Mouse (Mus musculus) midbrain, postnatal 0 days (tissue): ENCODE measurements at regions not wholly inside any gene's neighbourhood (a gene's known extent, or its start where the extent isn't known, plus 50 kb on each side); places are given as distances from the start of the nearest gene placed in this dataset.
A peak's percentile ranks its signal among the peaks of the same experiment; 100 is the strongest.

Experiments
- ATAC-seq: fragments of 200-750 bp; cut with Nextera tagmentation; 2 replicates; pipeline ENCODE4 v1.8.0; 2017; ENCODE audit warnings: moderate number of reproducible peaks, mild to moderate bottlenecking, moderate TSS enrichment, moderate library complexity; ENCODE audit not compliant: low FRiP score
- DNase-seq: peaks from one replicate; pipeline ENCODE4 v3.0.0-alpha.2; 2015; ENCODE audit warnings: low spot score
- H3K27ac ChIP-seq: fragments of 300-500 bp; sonication (generic); 2 replicates; pipeline ENCODE4 v1.5.1; 2014; ENCODE audit warnings: low read depth, mild to moderate bottlenecking, low read length, mixed read lengths
- H3K27me3 ChIP-seq: fragments of 300-500 bp; sonication (generic); 2 replicates; pipeline ENCODE4 v1.6.1; 2014; ENCODE audit warnings: low read length, control low read depth, mixed read lengths; ENCODE audit not compliant: insufficient read depth
- H3K36me3 ChIP-seq: fragments of 300-500 bp; sonication (generic); 2 replicates; pipeline ENCODE4 v1.6.1; 2014; ENCODE audit warnings: low read length, control low read depth, mixed read lengths; ENCODE audit not compliant: insufficient read depth
- H3K4me1 ChIP-seq: fragments of 300-500 bp; sonication (generic); 2 replicates; pipeline ENCODE4 v1.6.1; 2014; ENCODE audit warnings: mild to moderate bottlenecking, control low read depth, antibody characterized with exemption, low read length, mixed read lengths; ENCODE audit not compliant: insufficient read depth
- H3K4me2 ChIP-seq: fragments of 300-500 bp; sonication (generic); 2 replicates; pipeline ENCODE4 v1.6.1; 2014; ENCODE audit warnings: low read depth, mild to moderate bottlenecking, low read length, mixed read lengths; ENCODE audit not compliant: poor library complexity, severe bottlenecking
- H3K4me3 ChIP-seq: fragments of 300-500 bp; sonication (generic); 2 replicates; pipeline ENCODE4 v1.5.1; 2014; ENCODE audit warnings: low read depth, mild to moderate bottlenecking, low read length, moderate library complexity
- H3K9ac ChIP-seq: fragments of 300-500 bp; sonication (generic); replicated peaks from 2 replicates; pipeline ENCODE4 v1.6.1; 2014; ENCODE audit warnings: mild to moderate bottlenecking, low read length, moderate library complexity, mixed read lengths; ENCODE audit not compliant: poor library complexity, severe bottlenecking
- H3K9me3 ChIP-seq: fragments of 300-500 bp; sonication (generic); 2 replicates; pipeline ENCODE4 v1.6.1; 2016; ENCODE audit warnings: low read length, control low read depth
- CTCF ChIP-seq: IDR thresholded peaks from 2 replicates; pipeline ENCODE4 v1.5.1; 2016; ENCODE audit warnings: antibody characterized with exemption, mild to moderate bottlenecking
- WGBS: fragments of 180-500 bp; shearing (Covaris S2); extraction: QIAGEN DNeasy Blood & Tissue Kit; methylation state at CpG from one replicate; pipeline ENCODE4 v1.1.7; 2014; 5-methylcytosine and 5-hydroxymethylcytosine counted together

DNA sequence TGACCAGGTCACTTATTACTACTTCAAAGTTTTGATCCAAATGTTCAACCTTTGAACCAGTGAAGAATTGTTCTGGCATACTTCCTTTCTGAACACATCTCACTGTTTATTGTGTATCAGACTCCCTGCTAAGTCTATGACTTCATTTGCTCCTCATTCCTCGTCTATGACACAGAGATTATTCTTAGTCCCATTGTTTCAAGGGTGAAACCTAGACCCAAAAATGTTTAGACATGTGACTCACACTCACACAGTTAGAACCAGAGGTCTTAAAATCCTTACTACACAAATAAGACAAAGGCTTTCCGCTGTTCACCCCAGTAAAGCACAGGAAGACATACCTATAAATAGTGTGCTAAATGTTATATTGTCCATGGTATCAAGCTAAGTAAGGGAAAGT lies 829.0 kb upstream of the Car8 start:
- H3K4me1 ChIP-seq = no peaks in the 10 kb centered on the region
- no peak for TF ChIP-seq CTCF

DNA sequence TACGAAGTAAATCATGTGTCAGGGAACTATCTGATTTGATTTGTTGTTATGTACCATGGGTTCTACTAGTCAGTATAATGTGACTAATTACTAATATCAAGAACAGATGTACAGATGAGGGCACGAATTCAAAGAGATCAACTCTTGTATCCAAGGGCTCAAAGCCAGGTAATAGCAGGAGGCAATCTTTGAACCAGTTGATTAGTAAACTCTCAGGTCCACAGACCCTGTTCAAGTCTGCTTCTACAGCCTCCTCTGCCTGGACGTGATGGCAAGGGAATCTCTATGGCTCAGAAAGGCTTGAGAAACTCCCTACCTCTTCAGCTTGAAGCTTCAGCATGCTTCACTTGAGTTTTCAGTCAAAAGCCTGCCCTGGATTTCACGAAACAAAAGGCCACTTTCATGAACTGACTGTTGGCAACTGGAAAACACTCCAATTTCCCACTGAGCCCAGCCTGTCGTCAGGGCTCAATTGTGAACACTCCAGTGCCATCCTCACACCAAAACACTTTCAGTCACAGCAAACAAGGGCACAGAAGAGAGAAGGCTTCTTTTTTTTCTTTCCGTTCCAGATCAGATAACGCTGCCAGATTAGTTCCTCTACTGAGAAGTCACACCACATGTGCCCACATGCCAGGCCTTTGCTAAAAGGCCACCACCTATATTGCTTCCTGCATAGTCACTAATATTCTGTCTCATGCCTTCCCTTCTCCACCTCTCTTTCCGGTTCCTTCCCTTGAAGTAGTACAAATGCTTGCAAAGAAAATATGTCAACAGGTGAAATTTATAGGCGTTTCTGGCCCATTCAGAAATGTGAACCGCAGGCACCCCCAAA lies 827.4 kb upstream of the Car8 start:
- no peak overlapping the region for H3K27ac ChIP-seq

More for the DNA sequence above, 829.0 kb upstream of the Car8 start:
- no peaks in the 10 kb centered on the region for H3K27me3 ChIP-seq
- DNase-seq (no peak), ATAC-seq (no peak)
- no peaks in the 10 kb centered on the region for H3K9me3 ChIP-seq
- no peaks in the 10 kb centered on the region for H3K36me3 ChIP-seq
- no peak overlapping the region for H3K4me3 ChIP-seq
- no peak overlapping the region for H3K27ac ChIP-seq
- H3K4me2 ChIP-seq = no peak overlapping the region
- 68% methylated on average over 2 of the region's 2 CpGs for WGBS
- H3K9ac ChIP-seq = no peak overlapping the region

DNA sequence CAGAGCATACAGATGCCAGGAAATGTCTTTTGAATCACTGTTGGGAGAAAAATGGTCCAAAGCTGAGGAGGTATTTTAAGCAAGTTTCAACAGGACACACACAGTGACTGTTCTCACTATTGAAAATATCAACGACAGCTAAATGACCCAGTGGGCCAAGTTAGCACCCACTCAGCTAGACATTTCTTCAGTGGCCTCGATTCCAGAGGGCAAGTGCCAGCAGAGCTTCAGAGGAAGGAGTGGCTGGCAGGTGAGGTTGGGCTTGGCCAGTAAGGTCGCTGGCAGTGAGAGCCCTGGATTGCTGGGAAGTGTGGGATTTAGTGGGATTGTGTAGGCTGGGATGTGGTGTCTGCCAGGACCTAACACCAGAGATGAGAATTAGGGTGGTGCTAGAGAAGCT lies 823.1 kb upstream of the Car8 start:
- no peak for DNase-seq
- H3K36me3 ChIP-seq = no peaks in the 10 kb centered on the region
- H3K9ac ChIP-seq = no peak overlapping the region
- 77% methylated on average over 3 of the region's 3 CpGs for WGBS
- ATAC-seq = no peak
- no peak for TF ChIP-seq CTCF
- no peaks in the 10 kb centered on the region for H3K9me3 ChIP-seq
- no peaks in the 10 kb centered on the region for H3K27me3 ChIP-seq
- H3K4me1 ChIP-seq = no peaks in the 10 kb centered on the region
- no peak overlapping the region for H3K4me3 ChIP-seq
- H3K4me2 ChIP-seq = no peak overlapping the region
- no peak overlapping the region for H3K27ac ChIP-seq

More for the DNA sequence above, 827.4 kb upstream of the Car8 start:
- peak; percentile 42 for DNase-seq
- Histone ChIP-seq H3K9me3 (no peaks in the 10 kb centered on the region), H3K4me3 (no peak overlapping the region), H3K27me3 (no peaks in the 10 kb centered on the region), H3K9ac (no peak overlapping the region), H3K36me3 (no peaks in the 10 kb centered on the region), H3K4me2 (no peak overlapping the region), H3K4me1 (no peaks in the 10 kb centered on the region)
- WGBS = 65% methylated on average over 10 of the region's 10 CpGs
- no peak for TF ChIP-seq CTCF
- ATAC-seq = no peak

DNA sequence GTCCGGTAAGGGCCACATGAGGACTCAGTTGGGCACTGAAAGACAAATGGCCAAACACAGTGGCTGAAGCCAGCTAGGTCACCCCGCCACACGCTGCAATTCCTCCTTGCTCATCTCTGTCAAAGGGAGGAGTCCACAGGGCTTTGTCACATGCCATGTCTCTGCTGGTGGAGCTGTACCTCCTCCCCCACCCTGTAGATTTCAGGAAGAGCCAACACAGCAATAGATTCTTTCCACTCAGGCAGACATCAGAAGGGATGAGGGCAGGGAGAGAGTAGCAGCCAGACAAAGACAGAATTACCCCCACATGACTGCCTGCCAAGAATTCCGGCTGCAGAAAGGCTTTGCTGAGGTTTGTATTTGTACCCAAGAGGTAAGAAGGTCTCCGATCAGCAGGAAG lies 821.4 kb upstream of the Car8 start:
- Histone ChIP-seq H3K4me2 (no peak overlapping the region), H3K4me3 (no peak overlapping the region), H3K9me3 (no peaks in the 10 kb centered on the region), H3K27me3 (no peaks in the 10 kb centered on the region), H3K4me1 (no peaks in the 10 kb centered on the region), H3K9ac (no peak overlapping the region), H3K36me3 (no peaks in the 10 kb centered on the region), H3K27ac (no peak overlapping the region)
- ATAC-seq (no peak), DNase-seq (no peak)
- TF ChIP-seq CTCF = no peak
- WGBS = 48% methylated on average over 5 of the region's 5 CpGs

DNA sequence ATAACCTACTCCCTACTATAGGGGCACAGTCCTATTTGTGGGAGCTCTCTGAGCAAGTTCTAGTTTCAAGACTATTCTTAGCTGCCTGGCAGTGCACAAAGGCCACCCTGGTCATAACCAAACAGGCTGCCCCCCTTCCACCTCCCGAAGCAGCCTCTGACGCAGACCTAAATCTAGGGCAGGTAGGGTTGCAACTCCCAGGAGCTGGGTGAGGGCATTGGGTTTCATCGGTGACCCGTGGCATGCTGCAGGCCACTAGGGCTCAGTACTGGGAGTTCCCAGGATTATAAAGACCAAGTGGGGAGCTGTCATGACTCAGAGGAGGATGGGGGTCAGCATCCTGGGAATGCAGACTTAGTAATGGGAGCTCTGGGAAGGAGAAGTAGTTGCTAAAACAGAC lies 818.8 kb upstream of the Car8 start:
- 71% methylated on average over 4 of the region's 4 CpGs for WGBS
- no peak overlapping the region for H3K4me2 ChIP-seq
- no peak for TF ChIP-seq CTCF
- no peaks in the 10 kb centered on the region for H3K9me3 ChIP-seq
- ATAC-seq (no peak), DNase-seq (no peak)
- no peak overlapping the region for H3K9ac ChIP-seq
- H3K27ac ChIP-seq = no peak overlapping the region
- no peaks in the 10 kb centered on the region for H3K4me1 ChIP-seq
- H3K36me3 ChIP-seq = no peaks in the 10 kb centered on the region
- H3K27me3 ChIP-seq = no peaks in the 10 kb centered on the region
- no peak overlapping the region for H3K4me3 ChIP-seq

DNA sequence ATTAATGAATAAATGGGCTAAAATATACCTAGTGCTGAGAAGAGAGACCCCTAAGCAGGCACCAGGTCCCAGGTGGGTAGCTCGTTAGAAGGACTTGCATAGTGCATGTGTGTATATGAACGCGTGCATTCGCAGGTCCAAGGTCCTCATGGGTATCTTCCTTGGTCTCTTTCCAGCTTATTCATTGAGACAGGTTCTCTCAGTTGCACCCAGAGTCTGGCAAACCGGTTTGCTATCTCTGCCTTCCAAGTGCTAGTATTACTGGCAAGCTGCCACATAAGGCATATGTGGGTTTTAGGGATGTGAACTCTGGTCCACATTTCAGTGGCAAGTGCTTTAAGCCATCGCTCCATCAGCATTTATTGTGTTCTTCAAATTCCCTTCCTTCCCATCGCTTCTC lies 818.3 kb upstream of the Car8 start:
- Histone ChIP-seq H3K27me3 (no peaks in the 10 kb centered on the region), H3K4me3 (no peak overlapping the region), H3K9me3 (no peaks in the 10 kb centered on the region), H3K4me1 (no peaks in the 10 kb centered on the region), H3K9ac (no peak overlapping the region), H3K27ac (no peak overlapping the region), H3K36me3 (no peaks in the 10 kb centered on the region), H3K4me2 (no peak overlapping the region)
- ATAC-seq (no peak), DNase-seq (no peak)
- 93% methylated on average over 7 of the region's 7 CpGs for WGBS
- no peak for TF ChIP-seq CTCF
